Mouse (Mus musculus) embryo, embryonic 9.5 days (tissue): Measurements from ENCODE around the gene Gm20671.
"Not testable (repeated sequence)": the region's sequence is repeated elsewhere in the genome, so short reads cannot be mapped to it uniquely, and the experiment has no call there.

ENCODE experiments used
- DNase-seq: peaks from one replicate; pipeline ENCODE4 v3.0.0-alpha.2; 2017; ENCODE audit errors: extremely low spot score

Gm20671 gene

DNA sequence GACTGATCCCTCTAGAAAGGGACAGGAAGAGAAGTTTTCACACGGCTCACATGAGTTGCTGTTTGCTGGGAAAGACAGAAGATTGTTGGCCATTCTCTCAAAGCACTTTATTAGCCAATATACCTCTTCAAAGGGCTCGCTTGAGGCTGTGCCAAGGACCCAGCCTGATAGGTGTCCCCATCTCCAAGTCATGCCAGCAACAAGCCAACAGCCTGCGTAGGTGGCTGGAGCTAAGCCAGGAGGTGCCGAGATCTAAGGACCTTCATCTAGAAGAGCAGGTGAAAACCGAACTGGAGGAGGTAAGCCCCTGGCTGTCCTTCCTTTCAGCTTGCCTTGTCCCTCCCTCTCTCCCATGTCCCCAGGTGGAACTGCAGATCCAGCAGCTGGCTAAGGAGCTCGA is 91.1 kb downstream of the Gm20671 start:
- DNase-seq = no peak

DNA sequence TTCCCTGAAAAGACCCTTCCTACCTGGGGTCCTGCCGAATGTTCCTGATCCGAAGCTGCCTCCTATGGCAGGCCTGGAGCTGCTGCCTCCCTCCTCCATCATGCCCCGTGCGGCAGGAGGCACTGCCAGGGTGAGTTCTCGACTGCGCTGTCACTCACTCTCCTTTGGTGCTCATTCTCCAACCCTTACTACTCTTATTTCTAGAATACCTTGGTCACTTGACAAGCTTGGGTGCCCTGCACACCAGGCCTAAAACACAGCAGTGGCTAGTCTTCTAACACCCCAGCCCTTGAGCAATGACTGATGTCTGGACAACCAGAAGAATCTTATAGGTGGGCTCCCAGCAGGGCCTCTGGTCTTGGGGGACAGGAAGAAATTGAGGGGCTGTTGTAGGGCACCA is 93.0 kb downstream of the Gm20671 start:
- not testable (repeated sequence) for DNase-seq

DNA sequence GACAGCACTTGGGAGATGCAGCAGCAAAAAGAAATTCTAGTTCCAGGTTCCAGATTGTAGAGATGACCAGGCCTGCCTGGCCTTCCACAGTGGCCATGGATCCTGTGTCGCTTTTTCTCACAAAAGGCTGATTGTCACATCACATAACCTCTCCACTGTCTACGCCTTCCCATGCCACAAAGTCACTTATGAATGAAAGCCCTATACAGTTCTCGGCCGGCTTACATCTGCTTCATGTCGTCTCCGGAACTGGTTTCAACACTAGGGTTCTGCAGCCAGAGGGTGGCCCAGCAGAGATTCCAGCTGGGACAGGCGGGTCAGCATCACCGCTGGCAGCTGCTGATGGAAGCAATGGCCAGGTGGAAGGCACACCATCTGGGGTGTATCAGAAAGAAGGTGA is 98.1 kb downstream of the Gm20671 start:
- DNase-seq = no peak

DNA sequence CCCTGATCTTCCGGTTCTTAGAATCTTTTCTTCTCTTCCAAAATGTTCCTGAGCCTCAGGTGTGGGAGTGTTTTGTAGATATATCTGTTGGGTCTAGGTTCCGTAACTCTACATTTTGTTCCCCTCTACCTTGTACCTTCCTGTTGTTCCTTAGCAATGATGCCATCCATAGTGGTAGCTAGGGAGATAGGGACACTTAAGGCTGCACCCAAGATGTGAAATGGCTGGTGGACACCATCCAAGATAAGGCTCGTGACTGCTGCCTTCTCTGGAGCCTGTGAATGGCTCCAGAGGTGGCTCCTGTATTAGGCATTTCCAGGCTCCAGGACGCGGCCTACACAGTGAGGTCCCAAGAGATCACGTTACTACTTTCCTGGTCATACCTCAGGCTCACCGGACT is 98.6 kb downstream of the Gm20671 start:
- no peak for DNase-seq

DNA sequence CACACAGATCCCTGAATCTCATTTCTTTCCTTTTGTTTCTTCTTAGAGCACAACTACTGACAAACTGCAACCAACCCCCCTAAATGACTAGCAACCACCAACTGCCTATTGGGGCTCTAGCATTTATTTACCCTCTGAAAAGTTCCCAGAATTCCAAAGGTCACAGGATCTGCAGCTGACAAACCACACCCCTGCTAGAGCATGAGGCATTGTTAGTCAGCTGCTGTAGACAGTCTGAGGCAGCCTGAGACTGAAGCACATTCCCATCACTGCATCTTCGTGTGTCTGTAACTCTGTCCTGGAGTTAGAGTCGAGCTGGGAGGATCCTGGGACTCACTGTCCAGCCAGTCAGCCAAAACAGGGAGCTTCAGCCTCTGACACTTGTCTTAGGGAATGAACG is 101.5 kb downstream of the Gm20671 start:
- DNase-seq = not testable (repeated sequence)

DNA sequence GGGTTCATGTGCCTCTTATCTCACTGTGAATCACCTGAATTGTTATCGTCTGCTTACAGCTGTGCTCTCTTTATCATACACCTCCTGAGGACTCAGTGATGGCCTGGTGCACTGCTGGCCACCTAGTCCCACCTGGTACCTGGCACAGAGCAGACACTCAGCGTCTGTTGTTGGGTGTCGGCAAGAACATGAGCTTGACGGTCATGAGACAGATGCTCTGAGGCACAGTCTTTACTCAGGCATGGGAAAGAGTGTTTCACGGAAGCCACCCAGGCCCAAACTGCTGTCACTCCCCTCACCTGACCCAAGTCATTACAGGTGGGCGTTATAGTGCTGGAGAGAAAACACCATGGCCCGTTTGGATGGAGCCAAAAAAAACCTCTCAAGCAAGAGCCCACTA is 102.9 kb downstream of the Gm20671 start:
- DNase-seq = no peak

DNA sequence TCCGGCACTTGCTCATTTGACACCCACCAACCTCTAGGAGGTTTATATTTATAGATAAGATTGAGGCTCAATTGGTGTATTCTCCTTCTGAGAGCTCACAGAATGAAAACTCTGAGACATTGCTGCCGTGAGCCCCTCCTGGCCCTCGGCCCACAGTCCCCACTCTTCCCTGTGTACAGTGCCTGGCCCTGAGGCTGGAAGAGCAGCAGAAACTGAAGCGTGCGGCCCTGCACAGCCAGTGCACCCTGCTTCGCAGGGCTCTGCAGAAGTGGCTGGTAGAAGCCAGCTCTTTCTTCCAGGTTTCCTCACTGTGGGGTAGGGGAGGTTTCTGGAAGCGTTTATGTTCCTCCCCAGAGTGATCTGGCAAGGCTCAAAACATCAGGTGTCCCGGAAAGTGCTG is 104.2 kb downstream of the Gm20671 start:
- not testable (repeated sequence) for DNase-seq

DNA sequence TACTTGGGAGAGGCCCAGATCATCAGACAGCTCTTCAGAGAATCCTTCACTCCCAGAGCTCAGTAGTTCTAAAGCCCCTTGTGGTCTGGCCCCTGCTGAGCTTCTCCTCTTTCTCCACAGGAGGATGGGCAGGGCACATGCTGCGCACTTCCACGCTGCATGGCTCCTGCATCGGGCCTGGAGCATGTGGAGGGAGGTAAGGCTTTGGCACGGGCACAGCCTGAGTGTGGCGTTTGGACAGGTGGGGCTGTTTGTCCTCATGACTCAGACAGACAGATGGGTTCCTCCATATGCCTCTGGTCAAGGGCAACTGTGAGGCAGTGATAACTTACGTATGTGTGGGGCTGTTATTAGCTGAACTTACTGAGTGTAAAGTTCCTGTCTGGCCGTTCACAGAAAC is 104.6 kb downstream of the Gm20671 start:
- DNase-seq = no peak

DNA sequence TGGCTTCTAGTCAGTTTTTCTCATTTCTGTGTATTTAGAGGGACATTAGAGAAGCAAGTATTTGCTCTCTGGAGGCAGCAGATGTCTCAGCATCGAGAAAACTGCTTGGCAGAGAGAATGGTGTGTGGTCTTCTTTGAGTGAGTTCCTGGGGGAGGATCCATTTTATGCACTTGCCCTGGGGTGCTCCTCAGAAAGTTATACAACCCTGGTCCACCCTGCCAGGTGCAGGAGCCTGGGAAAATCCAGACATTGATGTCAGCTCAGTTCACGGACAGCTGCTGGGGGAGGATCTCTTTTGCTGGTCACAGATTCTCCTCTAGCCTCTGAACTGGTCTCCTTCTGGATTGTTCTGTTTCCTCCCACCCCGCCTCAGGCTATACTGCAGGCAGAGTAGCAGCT is 105.6 kb downstream of the Gm20671 start:
- DNase-seq = no peak

DNA sequence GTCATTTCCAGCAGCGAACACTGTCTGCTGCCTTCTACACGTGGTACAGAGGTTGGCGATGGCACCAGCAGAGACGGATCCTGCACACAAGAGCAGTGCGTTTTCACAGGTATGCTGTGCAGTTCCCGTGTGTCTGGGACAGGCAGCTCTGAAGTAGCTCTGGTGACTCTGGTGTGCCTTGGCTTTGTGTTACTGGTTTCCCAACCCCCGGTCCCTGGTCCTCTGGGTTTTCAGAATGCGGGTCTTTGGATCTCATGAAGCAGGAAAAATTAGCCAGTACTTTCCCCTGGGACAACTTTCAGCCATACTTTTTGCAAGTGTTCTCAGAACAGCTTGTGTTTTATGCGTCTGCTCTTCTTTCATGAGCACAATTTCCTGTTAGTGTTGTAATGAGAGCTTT is 106.5 kb downstream of the Gm20671 start:
- DNase-seq = no peak

DNA sequence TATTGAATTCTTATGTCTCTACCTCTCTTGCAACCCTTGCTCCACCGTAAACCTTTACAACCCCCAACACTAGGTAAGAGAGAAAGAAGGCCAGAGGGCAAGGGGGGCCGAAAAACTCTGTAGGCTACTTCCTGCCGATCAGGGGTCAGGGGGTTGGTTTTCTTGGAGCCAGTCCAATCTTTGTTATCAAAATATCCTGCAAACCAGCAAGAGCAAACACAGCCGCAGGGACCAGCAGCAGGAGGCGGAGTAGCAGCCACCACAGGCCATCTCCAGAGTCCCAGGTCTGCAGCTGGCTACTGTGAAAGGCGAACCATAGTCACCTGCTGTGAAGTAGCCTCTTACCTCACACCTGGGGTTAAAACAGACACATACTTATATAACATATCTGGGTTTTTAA is 108.0 kb downstream of the Gm20671 start:
- no peak for DNase-seq

DNA sequence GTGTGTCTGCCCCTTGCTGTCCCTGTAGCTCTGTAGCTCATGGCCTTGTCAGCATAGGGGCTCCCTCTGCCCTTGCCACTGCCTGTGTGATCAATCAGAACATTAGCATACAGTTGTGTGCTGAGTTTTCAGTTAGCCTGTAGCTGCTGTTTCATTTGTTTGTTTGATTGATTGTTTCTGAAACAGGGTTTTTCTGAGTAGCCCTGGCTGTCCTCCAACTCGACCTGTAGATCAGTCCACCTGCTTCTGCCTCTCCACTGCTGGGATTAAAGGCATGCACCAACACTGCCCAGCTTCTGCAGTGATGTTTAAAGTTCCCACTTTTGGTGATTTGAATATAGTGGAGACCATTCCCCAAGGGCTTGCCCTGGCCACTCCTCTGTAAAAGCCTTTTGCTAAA is 109.2 kb downstream of the Gm20671 start:
- DNase-seq = no peak

DNA sequence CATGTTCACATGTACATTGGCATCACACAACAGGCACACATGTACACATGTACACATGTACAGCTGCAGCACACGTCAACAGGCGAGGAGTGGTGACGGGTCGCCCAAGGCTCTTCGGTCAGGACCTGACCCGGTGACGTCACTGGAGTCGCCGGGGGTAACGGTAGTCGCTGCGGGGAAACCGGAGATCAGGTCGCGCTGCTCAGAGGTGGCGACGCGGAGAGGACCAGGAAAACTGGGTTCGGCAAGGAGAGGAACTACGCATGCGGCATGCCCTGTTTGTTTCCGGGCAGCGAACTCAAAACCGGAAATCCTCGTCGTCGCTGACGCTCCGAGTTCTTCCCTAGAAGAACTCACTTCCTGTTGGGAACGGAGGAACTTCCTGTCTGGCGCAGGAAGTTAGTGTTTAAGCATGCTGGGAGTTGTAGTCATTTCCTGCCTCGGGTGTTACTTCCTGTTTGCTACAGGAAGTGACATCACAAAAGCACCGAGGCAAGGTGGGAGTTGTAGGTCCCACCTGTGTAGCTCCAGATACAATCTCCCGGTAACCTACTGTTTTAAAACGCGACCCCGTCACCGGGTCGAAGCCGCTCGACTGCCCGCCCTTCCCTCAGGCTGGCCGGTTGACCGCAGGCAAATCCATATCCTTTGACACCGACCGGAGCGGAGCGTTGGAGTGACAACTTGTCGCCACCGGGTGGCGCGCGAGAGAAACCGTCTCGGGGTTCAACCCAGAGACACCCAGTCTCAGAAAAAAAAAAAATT is 113.0 kb downstream of the Gm20671 start:
- DNase-seq = peak; percentile 97

DNA sequence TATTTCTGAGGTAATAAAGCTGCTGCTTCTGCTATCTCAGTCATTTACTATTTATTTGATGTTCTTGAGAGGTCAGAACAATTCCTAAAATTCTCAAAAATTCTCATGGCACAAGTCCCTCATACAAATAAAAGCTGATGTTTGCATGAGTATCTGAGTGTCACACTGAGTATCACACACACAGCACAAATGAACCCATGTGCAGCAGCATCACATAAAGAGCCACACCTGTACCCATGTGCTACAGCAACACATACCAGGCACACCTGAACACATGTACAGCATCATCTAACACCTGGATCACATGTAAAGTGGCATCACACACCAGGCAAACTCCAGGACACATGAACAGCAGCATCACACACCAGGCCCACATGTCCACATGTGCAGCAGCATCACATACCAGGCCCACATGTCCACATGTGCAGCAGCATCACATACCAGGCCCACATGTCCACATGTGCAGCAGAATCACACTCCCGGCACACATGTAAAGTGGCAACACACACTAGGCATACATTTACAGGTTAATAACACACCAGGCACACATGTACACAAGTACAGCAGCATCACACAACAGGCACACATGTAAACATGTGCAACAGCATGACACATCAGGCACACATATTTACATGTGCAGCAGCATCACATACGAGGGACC is 113.7 kb downstream of the Gm20671 start:
- peak; percentile 38 for DNase-seq

DNA sequence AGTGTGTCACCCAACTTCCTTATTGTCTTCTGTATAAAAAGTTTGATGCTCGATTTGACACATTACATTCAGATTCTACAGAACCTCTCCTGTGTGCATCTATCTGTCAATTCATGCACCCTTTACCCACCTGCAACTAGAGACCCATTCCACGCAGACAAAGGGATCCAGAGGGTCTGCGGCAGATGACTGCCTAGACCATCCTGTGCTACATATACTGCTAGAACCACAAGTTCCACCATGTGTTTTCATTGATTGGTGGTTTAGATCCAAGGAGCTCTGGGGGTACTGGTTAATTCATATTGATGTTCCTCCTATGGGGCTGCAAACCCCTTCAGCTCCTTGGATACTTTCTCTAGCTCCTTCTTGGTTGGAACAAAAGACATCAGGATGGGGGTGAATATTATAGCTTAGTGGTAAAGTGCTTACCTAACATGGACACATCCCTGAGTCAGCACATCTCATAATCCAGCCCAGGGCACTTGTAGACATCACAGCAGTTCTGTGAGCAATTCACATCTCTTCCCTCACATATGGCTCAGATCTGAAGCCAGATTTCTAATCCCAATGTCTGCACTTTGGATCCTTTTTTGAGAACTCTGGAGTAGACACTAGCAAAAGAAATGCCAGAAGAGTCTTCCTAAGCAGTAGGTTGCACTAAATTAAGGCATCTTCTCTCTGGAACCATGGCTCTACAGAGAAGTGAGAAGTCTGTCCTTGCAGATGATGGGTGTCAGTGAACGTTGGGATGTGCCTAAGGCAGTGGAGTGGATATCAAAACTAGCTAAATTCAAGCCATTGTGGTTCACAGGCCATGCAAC is 114.5 kb downstream of the Gm20671 start:
- DNase-seq = peak; percentile 13

DNA sequence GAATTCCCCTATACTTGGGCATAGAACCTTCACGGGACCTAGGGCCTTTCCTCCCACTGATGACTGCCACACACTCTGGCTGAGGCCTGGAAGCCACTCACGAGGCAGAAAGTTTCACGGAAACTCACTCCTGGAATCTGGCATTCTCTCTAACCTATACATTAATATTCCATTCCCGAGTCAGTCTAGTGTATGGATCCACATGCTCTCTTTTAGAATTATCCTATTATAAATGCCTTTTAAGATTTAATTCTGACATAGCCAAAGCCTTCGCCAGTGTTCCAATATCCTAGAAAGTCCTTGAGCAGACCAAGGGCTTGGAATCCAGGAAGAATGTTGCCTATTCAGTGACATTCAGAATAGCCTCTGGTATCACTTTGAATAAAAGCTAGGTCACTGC is 115.4 kb downstream of the Gm20671 start:
- no peak for DNase-seq

DNA sequence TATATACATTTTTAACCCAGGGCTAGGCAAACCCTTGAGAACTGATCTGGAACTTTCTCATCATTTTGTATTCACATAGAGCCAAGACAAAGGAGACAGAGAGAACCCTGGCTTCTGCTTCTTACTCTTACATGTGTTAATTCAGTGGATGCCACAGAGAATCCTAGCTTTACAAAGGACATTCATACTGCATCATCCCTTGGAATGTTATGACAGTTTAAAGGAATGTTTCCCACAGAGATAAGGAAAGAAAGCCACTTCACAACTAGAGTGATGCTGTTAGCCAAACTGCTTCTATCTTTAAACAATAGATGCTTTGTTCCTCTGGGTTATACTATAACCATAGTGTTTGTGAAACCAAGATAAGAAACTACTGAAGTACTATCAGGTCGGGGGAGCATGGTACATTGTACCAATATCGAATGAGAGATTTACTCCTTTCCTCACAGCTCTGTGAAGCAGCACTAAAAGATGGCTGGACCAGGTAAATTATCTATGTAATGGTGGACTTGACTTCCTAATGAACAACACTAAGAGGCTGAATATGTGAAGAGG is 120.6 kb downstream of the Gm20671 start:
- DNase-seq = no peak

DNA sequence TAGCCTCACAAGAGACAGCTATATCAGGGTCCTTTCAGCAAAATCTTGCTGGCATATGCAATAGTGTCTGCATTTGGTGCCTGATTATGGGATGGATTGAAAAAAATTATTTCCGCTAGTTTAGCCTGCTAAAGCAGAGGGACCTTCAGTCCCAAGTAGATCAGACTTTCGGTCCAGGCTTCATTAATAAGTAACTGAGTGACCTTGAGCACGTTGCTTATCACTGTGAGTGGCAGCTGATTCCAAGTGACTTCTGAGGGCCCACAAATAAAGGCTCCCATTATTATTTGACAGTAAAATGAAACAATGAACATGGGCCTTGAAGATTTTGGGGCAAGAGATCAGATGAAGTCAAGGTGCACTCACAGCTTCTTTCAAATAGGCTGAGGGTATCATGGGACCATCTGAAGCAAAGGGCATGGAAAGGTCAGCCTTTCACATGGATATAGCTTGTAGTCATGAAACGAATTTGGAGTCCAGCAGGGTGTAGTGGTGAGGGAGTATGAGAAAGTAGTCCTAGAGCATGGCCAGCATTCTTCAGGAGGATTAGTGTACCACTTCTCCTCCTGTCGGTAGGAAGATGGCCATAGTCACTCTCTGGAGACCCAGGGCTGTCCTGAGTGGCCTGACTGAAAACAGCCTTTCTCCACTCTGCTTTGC is 129.6 kb downstream of the Gm20671 start:
- DNase-seq = no peak

DNA sequence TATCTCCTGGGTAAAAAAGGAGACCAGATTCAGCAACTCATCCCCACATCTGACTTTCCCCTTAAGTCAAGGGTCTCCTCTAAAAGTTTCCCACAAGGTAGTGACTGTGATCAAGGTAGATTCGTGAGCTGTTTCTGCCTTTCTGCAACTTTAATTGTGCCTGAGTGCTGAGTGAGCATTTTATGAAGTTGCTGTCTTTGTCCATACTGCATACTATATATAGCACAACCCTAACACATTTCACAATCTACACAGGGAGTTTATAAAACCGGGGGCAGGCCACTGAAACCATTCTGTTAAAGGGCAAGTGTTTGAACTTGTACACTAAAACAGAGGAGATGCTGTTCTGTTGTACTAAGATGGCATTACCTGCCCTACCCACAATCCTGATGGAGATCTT is 133.5 kb downstream of the Gm20671 start:
- no peak for DNase-seq
